Mouse (Mus musculus) cerebellum, adult 18-20 months (tissue): ENCODE measurements at regions not wholly inside any gene's neighbourhood (a gene's known extent, or its start where the extent isn't known, plus 50 kb on each side); places are given as distances from the start of the nearest gene placed in this dataset.

Experiments
- DNase-seq, 2 experiments: peaks; one replicate each; pipeline ENCODE4 v3.0.0; 2021

GRCm38 (mm10) chr8:44512876-44513275 is 422.4 kb upstream of the Fat1 start:
- DNase-seq = no peak

- DNase-seq = peak; percentile 18 to 39
Measured at GRCm38 (mm10) chr8:44525915-44526314, 409.3 kb upstream of the Fat1 start.

GRCm38 (mm10) chr8:44529696-44530095 is 405.6 kb upstream of the Fat1 start:
- DNase-seq = no peak

- DNase-seq = no peak
Measured at GRCm38 (mm10) chr8:44548885-44549284, 386.4 kb upstream of the Fat1 start.

- no peak for DNase-seq
Measured at GRCm38 (mm10) chr8:44559161-44559560, 376.1 kb upstream of the Fat1 start.

- no peak for DNase-seq
Measured at GRCm38 (mm10) chr8:44576314-44576858, 358.9 kb upstream of the Fat1 start.

GRCm38 (mm10) chr8:44576993-44577392 is 358.3 kb upstream of the Fat1 start:
- DNase-seq = no peak
